In genomic region chr12:32896496-32896895, GRCm38 (mm10) we compare ENCODE assay signal across 12 mouse cellular contexts. TPM values are rescaled to one million over a fixed set of nuclear protein-coding genes. Genes with fewer than 3 reads are reported as not detected.
DNase-seq lines count a peak whose midpoint lies in the region; ATAC-seq and TF ChIP-seq lines count a peak whose summit lies in the region.
"Had no signal": no experiment of that assay in that cellular context is flagged by ENCODE, and none has a peak within 500 bp of the region (broad histone marks: within the 10 kb centered on the region; RNA-seq: fewer than 3 reads in every experiment).

No protein-coding gene starts in this region.

- no peak for TF ChIP-seq CTCF in heart, postnatal 0 days (IDR thresholded peaks at IDR 0.05; ENCODE audit: low read depth)

- H3K9me3 ChIP-seq in hindbrain, embryonic 13.5 days = no peaks in the 10 kb centered on the region
- no peaks in the 10 kb centered on the region for H3K9me3 ChIP-seq in hindbrain, embryonic 14.5 days (ENCODE audit: control insufficient read depth, low read length)
- H3K9me3 ChIP-seq in heart, postnatal 0 days (replicated peaks; ENCODE audit: control insufficient read depth, low read length) = no peaks in the 10 kb centered on the region
- no peaks in the 10 kb centered on the region for H3K9me3 ChIP-seq in kidney, embryonic 14.5 days (ENCODE audit: control insufficient read depth, low read length)
- H3K9me3 ChIP-seq: embryonic facial prominence, embryonic 10.5 days; forebrain, embryonic 12.5 days; neural tube, embryonic 15.5 days had no signal

- DNase-seq in hindbrain, embryonic 14.5 days (ENCODE audit: low spot score) = no peak
- peak; percentile 16 to 17 for DNase-seq in cerebellum, postnatal 36 days
- peak; percentile 5 for DNase-seq in heart, postnatal 0 days (ENCODE audit: low spot score)
- peak; percentile 33 for DNase-seq in right cerebral cortex, postnatal 25 days
- no peak for DNase-seq in thymus, postnatal 10 days (ENCODE audit: low spot score in 2 of 2)
- DNase-seq: kidney, adult 11 months had no signal

- H3K9ac ChIP-seq in hindbrain, embryonic 13.5 days = 0 out of 2 replicates have a peak overlapping the region, but pooled peaks have one; percentile 15
- no peak overlapping the region for H3K9ac ChIP-seq in hindbrain, embryonic 14.5 days
- no peak overlapping the region for H3K9ac ChIP-seq in heart, postnatal 0 days (replicated peaks; ENCODE audit: low read depth, low read length)
- H3K9ac ChIP-seq in kidney, embryonic 14.5 days (ENCODE audit: low read depth, low read length) = no peak overlapping the region
- H3K9ac ChIP-seq: forebrain, embryonic 12.5 days; neural tube, embryonic 15.5 days had no signal

- no peak for TF ChIP-seq EP300 in heart, postnatal 0 days (IDR thresholded peaks at IDR 0.05; ENCODE audit: low read depth)

- no peak overlapping the region for H3K4me2 ChIP-seq in hindbrain, embryonic 13.5 days
- H3K4me2 ChIP-seq in hindbrain, embryonic 14.5 days (replicated peaks) = no peak overlapping the region
- no peak overlapping the region for H3K4me2 ChIP-seq in heart, postnatal 0 days (ENCODE audit: low read depth, low read length)
- H3K4me2 ChIP-seq in kidney, embryonic 14.5 days (replicated peaks; ENCODE audit: low read depth, low read length) = no peak overlapping the region
- H3K4me2 ChIP-seq: forebrain, embryonic 12.5 days; neural tube, embryonic 15.5 days had no signal

- H3K4me3 ChIP-seq in hindbrain, embryonic 13.5 days = no peak overlapping the region
- no peak overlapping the region for H3K4me3 ChIP-seq in hindbrain, embryonic 14.5 days (replicated peaks; ENCODE audit: low read length)
- no peak overlapping the region for H3K4me3 ChIP-seq in heart, postnatal 0 days (ENCODE audit: low read depth, low read length)
- H3K4me3 ChIP-seq in kidney, embryonic 14.5 days (ENCODE audit: low read length) = no peak overlapping the region
- H3K4me3 ChIP-seq: embryonic facial prominence, embryonic 10.5 days; forebrain, embryonic 12.5 days; neural tube, embryonic 15.5 days had no signal

- no peak overlapping the region for H3K27ac ChIP-seq in hindbrain, embryonic 13.5 days
- H3K27ac ChIP-seq in hindbrain, embryonic 14.5 days = no peak overlapping the region
- no peak overlapping the region for H3K27ac ChIP-seq in heart, postnatal 0 days (ENCODE audit: low read depth)
- H3K27ac ChIP-seq in kidney, embryonic 14.5 days (ENCODE audit: low read depth, low read length) = no peak overlapping the region
- H3K27ac ChIP-seq: embryonic facial prominence, embryonic 10.5 days; forebrain, embryonic 12.5 days; neural tube, embryonic 15.5 days had no signal

- H3K4me1 ChIP-seq in hindbrain, embryonic 13.5 days (replicated peaks) = peaks cover 14% of the 10 kb centered on the region; the same call in 1 of the 2 replicates
- peaks cover 5% of the 10 kb centered on the region; the same call in 1 of the 2 replicates for H3K4me1 ChIP-seq in hindbrain, embryonic 14.5 days (replicated peaks; ENCODE audit: control insufficient read depth, insufficient read depth, low read length)
- H3K4me1 ChIP-seq in heart, postnatal 0 days (ENCODE audit: control insufficient read depth, insufficient read depth) = no peaks in the 10 kb centered on the region
- H3K4me1 ChIP-seq in kidney, embryonic 14.5 days (ENCODE audit: control insufficient read depth, insufficient read depth, low read length) = no peaks in the 10 kb centered on the region

- no peak for ATAC-seq in hindbrain, embryonic 13.5 days (ENCODE audit: low FRiP score)
- ATAC-seq in hindbrain, embryonic 14.5 days (ENCODE audit: low FRiP score) = no peak
- no peak for ATAC-seq in heart, postnatal 0 days (ENCODE audit: insufficient read depth, low read depth)
- no peak for ATAC-seq in kidney, embryonic 14.5 days (ENCODE audit: low FRiP score, low TSS enrichment)

- WGBS in hindbrain, embryonic 13.5 days = 87% methylated on average over 7 of the region's 7 CpGs
- WGBS in hindbrain, embryonic 14.5 days = 79% methylated on average over 7 of the region's 7 CpGs
- 26% methylated on average over 7 of the region's 7 CpGs for WGBS in heart, postnatal 0 days
- 84% methylated on average over 7 of the region's 7 CpGs for WGBS in kidney, embryonic 14.5 days

- H3K36me3 ChIP-seq in hindbrain, embryonic 13.5 days = no peaks in the 10 kb centered on the region
- H3K36me3 ChIP-seq in hindbrain, embryonic 14.5 days (replicated peaks; ENCODE audit: control insufficient read depth, insufficient read depth) = no peaks in the 10 kb centered on the region
- no peaks in the 10 kb centered on the region for H3K36me3 ChIP-seq in heart, postnatal 0 days (replicated peaks; ENCODE audit: control insufficient read depth, insufficient read depth, low read length)
- H3K36me3 ChIP-seq in kidney, embryonic 14.5 days (ENCODE audit: control insufficient read depth, insufficient read depth, low read length) = no peaks in the 10 kb centered on the region
- H3K36me3 ChIP-seq: embryonic facial prominence, embryonic 10.5 days; forebrain, embryonic 12.5 days; neural tube, embryonic 15.5 days had no signal

- 0 out of 2 replicates have a peak, but pooled peaks cover 2% of the 10 kb centered on the region for H3K27me3 ChIP-seq in hindbrain, embryonic 13.5 days
- no peaks in the 10 kb centered on the region for H3K27me3 ChIP-seq in hindbrain, embryonic 14.5 days (ENCODE audit: control insufficient read depth, insufficient read depth, low read length)
- H3K27me3 ChIP-seq in heart, postnatal 0 days (ENCODE audit: control insufficient read depth, insufficient read depth, low read length) = 0 out of 2 replicates have a peak, but pooled peaks cover 8% of the 10 kb centered on the region
- no peaks in the 10 kb centered on the region for H3K27me3 ChIP-seq in kidney, embryonic 14.5 days (ENCODE audit: control insufficient read depth, insufficient read depth, low read length)
- H3K27me3 ChIP-seq: CH12.LX; neural tube, embryonic 15.5 days had no signal

RNA-seq across cellular contexts. Expression of gene Sypl, which starts 57.2 kb away (rescaled TPM):
- 39.2 and 45.3 TPM in 2 replicates for polyA plus RNA-seq in hindbrain, embryonic 13.5 days (2015; fragmentation: Nextera tagmentation; extraction: Ambion mirVana)
- polyA plus RNA-seq in hindbrain, embryonic 14.5 days (2014; fragmentation: Nextera tagmentation; extraction: Ambion mirVana) = 50.1 and 50.7 TPM in 2 replicates
- 25.2 and 45.0 TPM in 2 replicates for total RNA-seq in heart, postnatal 0 days (2014; rRNA removed; ENCODE audit: low replicate concordance)
- polyA plus RNA-seq in heart, postnatal 0 days (2015; fragmentation: Nextera tagmentation; extraction: Ambion mirVana) = 91.1 and 96.3 TPM in 2 replicates
- polyA plus RNA-seq in kidney, embryonic 14.5 days (2014; fragmentation: Nextera tagmentation; extraction: Ambion mirVana) = 104 and 135 TPM in 2 replicates

Comparison
In these comparisons a context has a peak if more than half of its experiments do, and no peak if none do; other contexts are left out.
1. DNase-seq: peak in cerebellum, postnatal 36 days (2 of 2), heart, postnatal 0 days (single experiment) and right cerebral cortex, postnatal 25 days (single experiment); none in hindbrain, embryonic 14.5 days (single experiment) and thymus, postnatal 10 days (0 of 2).